Mouse (Mus musculus) hindbrain, embryonic 16.5 days (tissue): ENCODE data around the gene Ceacam9. TPM values are rescaled to one million over a fixed set of nuclear protein-coding genes. Genes with fewer than 3 reads are reported as not detected.

ENCODE experiments used
- ATAC-seq: fragments of 200-750 bp; cut with Nextera tagmentation; 2 replicates; pipeline ENCODE4 v1.8.0; 2017; ENCODE audit warnings: moderate TSS enrichment, moderate library complexity
- H3K27ac ChIP-seq: fragments of 300-500 bp; sonication (generic); 2 replicates; pipeline ENCODE4 v1.5.1; 2014; ENCODE audit warnings: low read depth, mild to moderate bottlenecking, control low read depth, low read length, moderate library complexity
- H3K27me3 ChIP-seq: fragments of 300-500 bp; sonication (generic); replicated peaks from 2 replicates; pipeline ENCODE4 v1.6.1; 2014; ENCODE audit warnings: low read length; ENCODE audit not compliant: control insufficient read depth, insufficient read depth
- H3K36me3 ChIP-seq: fragments of 300-500 bp; sonication (generic); 2 replicates; pipeline ENCODE4 v1.6.1; 2014; ENCODE audit warnings: mild to moderate bottlenecking, low read length, moderate library complexity, mixed read lengths; ENCODE audit not compliant: control insufficient read depth, insufficient read depth
- H3K4me1 ChIP-seq: fragments of 300-500 bp; sonication (generic); 2 replicates; pipeline ENCODE4 v1.6.1; 2014; ENCODE audit warnings: low read depth, low read length; ENCODE audit not compliant: control insufficient read depth, insufficient read depth
- H3K4me2 ChIP-seq: fragments of 300-500 bp; sonication (generic); 2 replicates; pipeline ENCODE4 v1.6.1; 2014; ENCODE audit warnings: mild to moderate bottlenecking, low read length, control low read depth, moderate library complexity
- H3K4me3 ChIP-seq: fragments of 300-500 bp; sonication (generic); 2 replicates; pipeline ENCODE4 v1.5.1; 2014; ENCODE audit warnings: mild to moderate bottlenecking, low read length, control low read depth, moderate library complexity
- H3K9ac ChIP-seq: fragments of 300-500 bp; sonication (generic); 2 replicates; pipeline ENCODE4 v1.6.1; 2014; ENCODE audit warnings: low read depth, mild to moderate bottlenecking, control low read depth, low read length, moderate library complexity
- H3K9me3 ChIP-seq: fragments of 300-500 bp; sonication (generic); 2 replicates; pipeline ENCODE4 v1.6.1; 2014; ENCODE audit warnings: mild to moderate bottlenecking, low read length, moderate library complexity; ENCODE audit not compliant: control insufficient read depth
- WGBS: fragments of 180-500 bp; shearing (Covaris S2); extraction: QIAGEN DNeasy Blood & Tissue Kit; methylation state at CpG from one replicate; pipeline ENCODE4 v1.1.7; 2014; 5-methylcytosine and 5-hydroxymethylcytosine counted together
- polyA plus RNA-seq: library from polyadenylated mRNA; unstranded; fragments of >200 nt; fragmentation: Nextera tagmentation; extraction: Ambion mirVana; gene quantifications from 2 replicates; pipeline ENCODE4 v1.2.1, GENCODE M21; 2015

Gene Ceacam9
- polyA plus RNA-seq, 1 experiment from 2014 or later = 0.33 TPM

- Histone ChIP-seq H3K27ac (no peak overlapping the region), H3K36me3 (no peaks in the 10 kb centered on the region), H3K9me3 (no peaks in the 10 kb centered on the region), H3K9ac (no peak overlapping the region), H3K27me3 (no peaks in the 10 kb centered on the region), H3K4me1 (no peaks in the 10 kb centered on the region), H3K4me3 (no peak overlapping the region), H3K4me2 (no peak overlapping the region)
- 50% methylated on average over 11 of the region's 11 CpGs for WGBS
- peak; percentile 97 for ATAC-seq
Observed at GRCm38 (mm10) chr7:16758872-16759574, 37.3 kb downstream of the Ceacam9 start.

GRCm38 (mm10) chr7:16760292-16760691, 38.6 kb downstream of the Ceacam9 start:
- H3K4me3 ChIP-seq = no peak overlapping the region
- H3K36me3 ChIP-seq = no peaks in the 10 kb centered on the region
- H3K27me3 ChIP-seq = no peaks in the 10 kb centered on the region
- no peak overlapping the region for H3K4me2 ChIP-seq
- no peak for ATAC-seq
- H3K9ac ChIP-seq = no peak overlapping the region
- H3K27ac ChIP-seq = no peak overlapping the region
- no peaks in the 10 kb centered on the region for H3K9me3 ChIP-seq
- WGBS = 27% methylated on average over 8 of the region's 8 CpGs
- H3K4me1 ChIP-seq = no peaks in the 10 kb centered on the region

GRCm38 (mm10) chr7:16761005-16761481, 39.3 kb downstream of the Ceacam9 start:
- Histone ChIP-seq H3K36me3 (no peaks in the 10 kb centered on the region), H3K4me3 (no peak overlapping the region), H3K9ac (no peak overlapping the region), H3K9me3 (no peaks in the 10 kb centered on the region), H3K27me3 (no peaks in the 10 kb centered on the region), H3K27ac (no peak overlapping the region), H3K4me2 (no peak overlapping the region), H3K4me1 (no peaks in the 10 kb centered on the region)
- 51% methylated on average over 9 of the region's 10 CpGs for whole genome bisulfite sequencing
- ATAC-seq = no peak

GRCm38 (mm10) chr7:16761630-16762029, 39.9 kb downstream of the Ceacam9 start:
- H3K4me1 ChIP-seq = no peaks in the 10 kb centered on the region
- H3K36me3 ChIP-seq = no peaks in the 10 kb centered on the region
- H3K27me3 ChIP-seq = no peaks in the 10 kb centered on the region
- no peak overlapping the region for H3K4me2 ChIP-seq
- ATAC-seq = no peak
- H3K4me3 ChIP-seq = no peak overlapping the region
- H3K9me3 ChIP-seq = no peaks in the 10 kb centered on the region
- H3K9ac ChIP-seq = no peak overlapping the region
- H3K27ac ChIP-seq = no peak overlapping the region
- 57% methylated on average over 5 of the region's 5 CpGs for WGBS

- no peak for ATAC-seq
- no peak overlapping the region for H3K9ac ChIP-seq
- 86% methylated on average over 7 of the region's 7 CpGs for WGBS
Observed at GRCm38 (mm10) chr7:16763463-16764218, 41.9 kb downstream of the Ceacam9 start.

GRCm38 (mm10) chr7:16766443-16766842, 44.7 kb downstream of the Ceacam9 start:
- 11% methylated on average over 2 of the region's 2 CpGs for WGBS
- Histone ChIP-seq H3K9ac (no peak overlapping the region), H3K27ac (no peak overlapping the region), H3K4me3 (no peak overlapping the region), H3K36me3 (no peaks in the 10 kb centered on the region), H3K27me3 (no peaks in the 10 kb centered on the region), H3K9me3 (no peaks in the 10 kb centered on the region), H3K4me1 (no peaks in the 10 kb centered on the region), H3K4me2 (no peak overlapping the region)
- ATAC-seq = no peak

More at GRCm38 (mm10) chr7:16763463-16764218, 41.9 kb downstream of the Ceacam9 start:
- no peak overlapping the region for H3K4me3 ChIP-seq
- no peaks in the 10 kb centered on the region for H3K9me3 ChIP-seq
- H3K27ac ChIP-seq = no peak overlapping the region
- no peaks in the 10 kb centered on the region for H3K4me1 ChIP-seq
- no peak overlapping the region for H3K4me2 ChIP-seq
- no peaks in the 10 kb centered on the region for H3K27me3 ChIP-seq
- no peaks in the 10 kb centered on the region for H3K36me3 ChIP-seq

Other genes with a start within 250 kb of the Ceacam9 start
- gene Npas1, start 244.2 kb upstream of the Ceacam9 start, polyA plus RNA-seq = 5.4 and 6.3 TPM in 2 replicates
- 28.5 and 33.5 TPM in 2 replicates for gene Arhgap35, start 106.9 kb upstream of the Ceacam9 start, polyA plus RNA-seq
- gene Ceacam15, start 46.2 kb upstream of the Ceacam9 start, polyA plus RNA-seq = not detected in 2 replicates
- 447 and 505 TPM in 2 replicates for gene Ap2s1, start 16.5 kb downstream of the Ceacam9 start, polyA plus RNA-seq
- 9.6 and 11.5 TPM in 2 replicates for gene Slc1a5, start 59.4 kb downstream of the Ceacam9 start, polyA plus RNA-seq
- gene Strn4, start 94.0 kb downstream of the Ceacam9 start, polyA plus RNA-seq = 159 and 170 TPM in 2 replicates
- gene Fkrp, start 94.8 kb downstream of the Ceacam9 start, polyA plus RNA-seq = 46.9 and 48.4 TPM in 2 replicates
- gene Prkd2, start 121.0 kb downstream of the Ceacam9 start, polyA plus RNA-seq = 5.2 and 6.5 TPM in 2 replicates
- 2.9 and 3.5 TPM in 2 replicates for gene Dact3, start 153.4 kb downstream of the Ceacam9 start, polyA plus RNA-seq
- gene Gng8, start 169.9 kb downstream of the Ceacam9 start, polyA plus RNA-seq = 1.5 and 1.6 TPM in 2 replicates
- gene Ptgir, start 184.6 kb downstream of the Ceacam9 start, polyA plus RNA-seq = 0.14 and 0.26 TPM in 2 replicates
- 419 and 442 TPM in 2 replicates for gene Calm3, start 202.2 kb downstream of the Ceacam9 start, polyA plus RNA-seq
- 143 and 146 TPM in 2 replicates for gene Pnmal2, start 222.8 kb downstream of the Ceacam9 start, polyA plus RNA-seq
- 57.4 and 58.3 TPM in 2 replicates for gene Pnmal1, start 237.8 kb downstream of the Ceacam9 start, polyA plus RNA-seq